Mouse (Mus musculus) limb, embryonic 13.5 days (tissue): ENCODE results near the gene Itga9. TPM values are rescaled to one million over a fixed set of nuclear protein-coding genes. Genes with fewer than 3 reads are reported as not detected.

ENCODE experiments used
- ATAC-seq: fragments of 200-750 bp; cut with Nextera tagmentation; 2 replicates; pipeline ENCODE4 v1.8.0; 2017; ENCODE audit warnings: low read depth, moderate number of reproducible peaks, moderate TSS enrichment; ENCODE audit not compliant: low FRiP score
- H3K27ac ChIP-seq: fragments of 300-500 bp; sonication (generic); 2 replicates; pipeline ENCODE4 v1.5.1; 2015; ENCODE audit warnings: inconsistent platforms, mild to moderate bottlenecking, moderate library complexity
- H3K27me3 ChIP-seq: fragments of 300-500 bp; sonication (generic); 2 replicates; pipeline ENCODE4 v1.6.1; 2015; ENCODE audit warnings: mild to moderate bottlenecking, inconsistent platforms
- H3K36me3 ChIP-seq: fragments of 300-500 bp; sonication (generic); 2 replicates; pipeline ENCODE4 v1.6.1; 2015; ENCODE audit warnings: inconsistent platforms, mild to moderate bottlenecking, moderate library complexity
- H3K4me1 ChIP-seq: fragments of 300-500 bp; sonication (generic); 2 replicates; pipeline ENCODE4 v1.6.1; 2015; ENCODE audit warnings: inconsistent platforms
- H3K4me2 ChIP-seq: fragments of 300-500 bp; sonication (generic); replicated peaks from 2 replicates; pipeline ENCODE4 v1.6.1; 2015; ENCODE audit warnings: inconsistent platforms, mild to moderate bottlenecking, moderate library complexity
- H3K4me3 ChIP-seq: fragments of 300-500 bp; sonication (generic); 2 replicates; pipeline ENCODE4 v1.5.1; 2015; ENCODE audit warnings: moderate library complexity, mild to moderate bottlenecking, inconsistent platforms
- H3K9ac ChIP-seq: fragments of 300-500 bp; sonication (generic); 2 replicates; pipeline ENCODE4 v1.6.1; 2015; ENCODE audit warnings: mild to moderate bottlenecking, inconsistent platforms
- H3K9me3 ChIP-seq: fragments of 300-500 bp; sonication (generic); 2 replicates; pipeline ENCODE4 v1.6.1; 2016; ENCODE audit warnings: inconsistent platforms
- WGBS: fragments of 180-500 bp; shearing (Covaris S2); methylation state at CpG from one replicate; pipeline ENCODE4 v1.1.7; 2015; 5-methylcytosine and 5-hydroxymethylcytosine counted together
- polyA plus RNA-seq: library from polyadenylated mRNA; unstranded; fragments of >200 nt; fragmentation: Nextera tagmentation; extraction: Ambion mirVana; gene quantifications from 2 replicates; pipeline ENCODE4 v1.2.1, GENCODE M21; 2015

Itga9 gene
- polyA plus RNA-seq, 1 experiment from 2014 or later: 9.1 TPM

DNA sequence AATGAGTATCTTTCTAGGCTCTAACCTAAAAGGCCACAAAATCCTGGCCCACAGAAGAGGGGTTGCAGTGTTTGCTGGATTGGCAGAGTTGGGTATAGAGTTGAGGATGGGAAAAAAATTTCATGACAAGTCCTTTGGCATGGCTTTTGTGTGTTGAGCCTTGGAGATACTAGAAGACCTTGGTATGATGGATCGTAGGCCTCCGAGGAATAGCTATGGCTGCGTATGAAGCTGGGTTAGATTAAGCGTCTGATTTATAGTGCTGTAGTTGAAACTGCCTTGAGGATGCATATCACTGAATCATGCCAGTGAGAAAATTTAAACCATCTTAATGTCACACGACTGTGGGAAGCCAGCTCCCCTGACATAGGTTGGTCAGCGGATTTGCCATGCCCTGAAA lies 114.6 kb downstream of the Itga9 start:
- Histone ChIP-seq H3K36me3 (peaks cover 7% of the 10 kb centered on the region; the same call in 1 of the 2 replicates), H3K4me1 (peaks cover 30% of the 10 kb centered on the region)

DNA sequence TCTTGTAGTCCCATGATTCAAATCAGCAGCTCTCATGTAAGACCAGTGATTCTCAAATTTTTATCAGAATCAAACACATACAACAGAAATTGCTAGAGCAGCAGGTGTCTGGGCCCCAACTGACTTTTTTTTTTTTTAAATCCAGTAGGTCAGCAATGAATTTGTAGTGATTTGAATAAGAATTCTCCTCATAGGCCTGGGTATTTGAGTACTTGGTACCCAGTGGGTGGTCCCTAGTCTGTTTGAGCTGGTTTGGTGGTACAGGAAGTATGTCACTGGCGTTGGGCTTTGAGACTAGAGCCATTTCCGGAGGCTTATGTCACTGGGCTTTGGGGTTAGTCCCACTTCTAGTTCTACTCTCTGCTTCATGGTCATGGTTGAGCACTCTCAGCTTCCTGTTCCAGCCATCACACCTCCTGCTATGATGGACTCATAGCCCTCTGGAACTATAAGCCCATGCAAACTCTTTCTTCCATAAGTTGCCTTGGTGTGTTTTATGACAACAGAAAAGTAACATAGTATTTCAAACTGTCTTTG lies 116.4 kb downstream of the Itga9 start:
- 0 out of 2 replicates have a peak, but pooled peaks cover 4% of the 10 kb centered on the region for H3K36me3 ChIP-seq
- no peaks in the 10 kb centered on the region for H3K9me3 ChIP-seq
- H3K4me3 ChIP-seq: no peak overlapping the region
- peaks cover 30% of the 10 kb centered on the region for H3K4me1 ChIP-seq
- no peak overlapping the region for H3K9ac ChIP-seq
- H3K27me3 ChIP-seq: no peaks in the 10 kb centered on the region
- no peak for ATAC-seq
- H3K4me2 ChIP-seq: no peak overlapping the region
- WGBS: 88% methylated on average over 2 of the region's 2 CpGs
- H3K27ac ChIP-seq: no peak overlapping the region

More for the DNA sequence above, 114.6 kb downstream of the Itga9 start:
- H3K27ac ChIP-seq: no peak overlapping the region
- no peak for ATAC-seq
- H3K27me3 ChIP-seq: no peaks in the 10 kb centered on the region
- no peak overlapping the region for H3K4me2 ChIP-seq
- 85% methylated on average over 6 of the region's 6 CpGs for WGBS
- H3K4me3 ChIP-seq: no peak overlapping the region
- no peaks in the 10 kb centered on the region for H3K9me3 ChIP-seq
- H3K9ac ChIP-seq: no peak overlapping the region

DNA sequence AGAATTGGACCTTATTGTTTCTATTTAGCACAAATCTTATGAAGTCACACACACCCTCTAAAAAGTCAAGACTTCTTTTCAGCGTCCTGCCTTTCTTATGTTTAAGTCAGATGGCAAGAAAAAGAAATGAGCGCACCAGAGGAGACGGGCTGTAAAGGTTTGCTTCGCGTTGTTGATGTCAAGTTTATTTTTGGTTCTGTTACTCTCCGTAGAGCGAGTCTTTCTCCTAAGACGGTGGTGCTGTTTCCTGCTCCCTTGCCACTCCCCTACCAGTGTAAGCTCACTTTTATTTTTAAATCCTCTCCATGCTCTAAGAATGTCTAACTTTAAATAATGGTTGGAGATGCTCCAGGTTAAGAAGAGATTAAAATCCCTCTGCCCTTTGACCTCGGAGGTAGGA lies 118.6 kb downstream of the Itga9 start:
- Histone ChIP-seq H3K27ac (no peak overlapping the region), H3K36me3 (0 out of 2 replicates have a peak, but pooled peaks cover 4% of the 10 kb centered on the region), H3K4me2 (no peak overlapping the region), H3K4me3 (no peak overlapping the region), H3K9ac (no peak overlapping the region), H3K27me3 (no peaks in the 10 kb centered on the region), H3K4me1 (peaks cover 49% of the 10 kb centered on the region), H3K9me3 (no peaks in the 10 kb centered on the region)
- 76% methylated on average over 9 of the region's 9 CpGs for WGBS
- no peak for ATAC-seq

DNA sequence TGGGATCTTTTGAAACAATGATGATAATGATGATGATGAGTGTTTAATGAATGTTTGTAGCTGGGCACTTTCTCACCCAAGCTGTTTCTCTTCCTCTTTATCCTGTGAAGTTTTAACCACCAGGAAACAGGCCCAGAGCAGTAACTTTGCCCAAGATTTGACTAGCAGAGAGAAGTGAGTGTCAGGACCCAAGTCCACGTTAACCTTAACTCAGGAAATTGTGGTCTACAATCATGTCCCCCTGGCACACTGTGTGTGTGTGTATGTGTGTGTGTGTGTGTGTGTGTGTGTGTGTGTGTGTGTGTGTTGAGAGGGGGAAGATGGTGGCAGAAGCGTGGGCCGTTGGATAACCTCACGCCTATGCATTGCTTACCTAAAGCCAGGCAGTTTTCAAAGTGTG lies 120.1 kb downstream of the Itga9 start:
- no peaks in the 10 kb centered on the region for H3K36me3 ChIP-seq
- H3K27me3 ChIP-seq: no peaks in the 10 kb centered on the region
- H3K4me3 ChIP-seq: no peak overlapping the region
- H3K4me1 ChIP-seq: peaks cover 62% of the 10 kb centered on the region
- no peak overlapping the region for H3K27ac ChIP-seq
- H3K4me2 ChIP-seq: no peak overlapping the region
- no peak overlapping the region for H3K9ac ChIP-seq
- no peak for ATAC-seq
- no peaks in the 10 kb centered on the region for H3K9me3 ChIP-seq
- WGBS: 84% methylated on average over 4 of the region's 4 CpGs

DNA sequence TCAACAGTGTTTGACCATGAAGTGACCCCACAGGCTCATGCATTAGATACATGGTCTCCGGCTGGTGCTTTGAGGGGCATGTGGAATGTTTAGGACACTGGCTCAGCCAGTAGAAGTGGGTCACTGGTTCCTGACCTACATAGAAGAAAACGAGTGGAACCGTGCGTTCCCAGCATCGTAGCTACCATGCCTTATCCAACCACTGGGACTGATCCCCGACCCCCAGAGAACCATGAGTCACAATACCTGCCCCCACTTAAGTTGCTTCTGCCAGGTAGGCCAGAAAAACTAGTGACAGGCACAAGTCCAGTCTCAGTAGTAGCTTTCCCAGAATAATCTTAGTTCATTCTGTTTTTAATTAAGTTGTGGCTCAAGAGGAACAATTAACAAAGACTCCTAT lies 121.8 kb downstream of the Itga9 start:
- Histone ChIP-seq H3K4me1 (peaks cover 68% of the 10 kb centered on the region), H3K9ac (no peak overlapping the region), H3K27me3 (0 out of 2 replicates have a peak, but pooled peaks cover 8% of the 10 kb centered on the region), H3K4me3 (no peak overlapping the region), H3K36me3 (no peaks in the 10 kb centered on the region), H3K27ac (no peak overlapping the region), H3K9me3 (no peaks in the 10 kb centered on the region), H3K4me2 (no peak overlapping the region)
- ATAC-seq: no peak
- WGBS: 78% methylated on average over 6 of the region's 6 CpGs

DNA sequence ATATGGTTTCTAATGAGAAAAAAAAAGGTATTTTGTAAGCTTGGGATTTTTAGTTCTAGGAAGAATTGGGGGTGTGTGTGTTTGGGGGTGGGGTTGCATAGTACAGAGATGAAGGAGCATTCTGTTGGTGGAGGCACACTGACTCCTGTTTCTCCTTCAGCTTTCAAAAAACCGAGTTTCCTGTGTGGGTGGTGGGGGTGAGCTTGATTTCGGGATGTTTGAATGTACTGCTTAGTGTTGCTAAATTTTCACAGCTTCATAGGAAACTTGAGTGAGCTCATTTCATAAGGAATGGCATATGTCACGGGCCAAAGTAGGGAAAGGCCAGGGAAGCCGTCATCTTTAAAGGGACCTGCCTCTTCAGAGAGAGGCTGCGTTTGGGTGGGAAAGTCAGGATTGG lies 122.5 kb downstream of the Itga9 start:
- Histone ChIP-seq H3K4me3 (no peak overlapping the region), H3K4me2 (no peak overlapping the region), H3K9ac (no peak overlapping the region), H3K9me3 (no peaks in the 10 kb centered on the region), H3K27me3 (0 out of 2 replicates have a peak, but pooled peaks cover 8% of the 10 kb centered on the region), H3K36me3 (no peaks in the 10 kb centered on the region), H3K4me1 (peaks cover 68% of the 10 kb centered on the region), H3K27ac (peak overlapping the region; percentile 2; the same call in 1 of the 2 replicates)
- 61% methylated on average over 5 of the region's 5 CpGs for WGBS
- no peak; the same call in 1 of the 2 replicates for ATAC-seq

DNA sequence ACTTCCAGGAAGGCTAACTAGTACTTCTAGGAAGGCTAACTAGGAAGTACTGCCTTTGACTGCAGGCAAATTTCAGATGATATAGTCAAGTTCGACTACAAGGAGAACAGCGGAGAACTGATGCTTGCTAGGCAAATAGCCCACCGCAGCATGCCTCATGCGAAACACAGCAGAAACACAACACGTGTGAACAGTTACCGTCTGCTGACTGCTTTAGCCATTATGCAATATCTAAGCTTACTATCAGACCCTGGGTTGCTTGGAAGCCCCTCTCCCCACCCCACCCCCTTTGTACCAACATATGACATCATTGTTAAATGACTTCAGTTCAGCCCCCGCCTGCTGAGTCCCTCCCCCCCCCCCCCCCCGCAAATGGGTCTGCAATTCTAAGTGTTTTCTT lies 123.7 kb downstream of the Itga9 start:
- Histone ChIP-seq H3K4me2 (no peak overlapping the region), H3K4me1 (peaks cover 62% of the 10 kb centered on the region), H3K27me3 (0 out of 2 replicates have a peak, but pooled peaks cover 8% of the 10 kb centered on the region), H3K27ac (peak overlapping the region; percentile 61), H3K36me3 (no peaks in the 10 kb centered on the region), H3K9ac (no peak overlapping the region), H3K4me3 (no peak overlapping the region), H3K9me3 (no peaks in the 10 kb centered on the region)
- ATAC-seq: peak; percentile 67; the same call in 1 of the 2 replicates
- 41% methylated on average over 7 of the region's 8 CpGs for WGBS

DNA sequence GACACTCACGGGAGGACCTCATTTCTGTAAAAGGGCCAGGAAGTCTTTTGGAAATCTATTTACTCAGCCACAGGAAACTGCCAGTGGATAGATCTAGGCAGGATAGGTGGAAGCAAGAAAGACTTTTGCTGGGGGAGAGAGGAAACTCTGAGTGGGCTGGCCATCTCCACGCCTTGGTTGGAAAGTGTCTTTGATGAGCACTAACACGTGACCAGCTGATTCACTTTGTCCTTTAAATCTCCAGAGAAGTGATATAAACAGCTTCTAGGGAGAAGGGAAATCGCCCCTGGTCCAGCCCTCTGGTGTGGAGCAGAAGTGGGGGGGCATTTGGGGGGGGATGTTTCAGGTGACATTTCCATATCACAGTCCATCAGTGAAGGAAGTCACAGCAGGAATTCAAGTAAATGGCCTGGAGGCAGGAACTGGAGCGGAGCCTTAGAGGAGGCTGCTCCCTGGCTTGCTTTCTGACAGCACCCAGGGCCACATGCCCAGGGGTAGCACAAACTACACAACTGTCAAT lies 124.4 kb downstream of the Itga9 start:
- WGBS: 23% methylated on average over 5 of the region's 5 CpGs
- Histone ChIP-seq H3K4me1 (peaks cover 54% of the 10 kb centered on the region), H3K36me3 (no peaks in the 10 kb centered on the region), H3K4me2 (no peak overlapping the region), H3K9me3 (no peaks in the 10 kb centered on the region), H3K27ac (peak overlapping the region; percentile 65), H3K9ac (no peak overlapping the region), H3K27me3 (0 out of 2 replicates have a peak, but pooled peaks cover 8% of the 10 kb centered on the region), H3K4me3 (no peak overlapping the region)
- ATAC-seq: no peak

DNA sequence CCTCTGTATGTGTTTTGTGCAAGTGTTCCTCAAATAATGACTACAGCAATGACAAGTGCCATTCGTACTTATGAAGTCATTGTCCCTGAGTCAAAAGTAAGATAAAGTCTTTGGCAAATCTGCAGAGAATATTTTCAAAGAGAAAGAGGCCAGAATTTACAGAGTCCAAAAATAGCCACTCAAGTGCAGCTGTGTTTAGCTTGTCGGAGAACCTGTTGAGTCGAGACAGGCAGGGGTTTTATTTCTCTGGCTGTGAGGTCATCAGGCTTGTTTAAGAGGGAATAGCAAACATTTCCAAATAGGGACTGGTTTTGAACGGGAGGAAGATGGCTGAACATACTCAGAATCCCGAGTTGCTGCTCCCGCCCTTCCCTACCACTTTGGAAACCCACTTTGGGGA lies 125.2 kb downstream of the Itga9 start:
- Histone ChIP-seq H3K4me2 (no peak overlapping the region), H3K4me1 (peaks cover 54% of the 10 kb centered on the region), H3K27ac (peak overlapping the region; percentile 65; the same call in 1 of the 2 replicates), H3K4me3 (no peak overlapping the region), H3K9ac (no peak overlapping the region), H3K36me3 (no peaks in the 10 kb centered on the region), H3K9me3 (no peaks in the 10 kb centered on the region), H3K27me3 (0 out of 2 replicates have a peak, but pooled peaks cover 8% of the 10 kb centered on the region)
- no peak for ATAC-seq
- 54% methylated on average over 6 of the region's 6 CpGs for WGBS

DNA sequence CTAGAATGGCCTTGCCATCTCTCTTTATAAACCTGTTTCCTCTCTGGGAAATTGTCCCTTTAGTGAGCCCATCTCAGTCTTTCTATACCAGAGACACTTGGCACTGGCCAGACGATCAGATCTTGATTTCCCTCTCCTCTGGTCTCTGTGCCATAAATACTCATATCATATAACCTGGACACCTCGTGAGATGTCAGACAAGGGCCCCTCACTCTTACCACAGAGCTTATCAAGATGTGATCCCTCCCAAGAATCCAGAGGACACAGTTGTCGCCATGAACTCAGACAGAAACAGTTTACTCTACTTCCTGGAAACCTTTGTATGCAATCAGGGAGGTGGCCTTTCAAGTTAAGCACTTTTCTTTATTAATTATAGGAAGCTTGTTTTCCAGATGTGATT lies 127.1 kb downstream of the Itga9 start:
- no peak for ATAC-seq
- WGBS: 72% methylated on average over 3 of the region's 3 CpGs
- H3K9me3 ChIP-seq: no peaks in the 10 kb centered on the region
- peaks cover 49% of the 10 kb centered on the region for H3K4me1 ChIP-seq
- no peak overlapping the region for H3K9ac ChIP-seq
- H3K27me3 ChIP-seq: 0 out of 2 replicates have a peak, but pooled peaks cover 8% of the 10 kb centered on the region
- H3K4me3 ChIP-seq: no peak overlapping the region
- no peak overlapping the region for H3K27ac ChIP-seq
- no peak overlapping the region for H3K4me2 ChIP-seq
- no peaks in the 10 kb centered on the region for H3K36me3 ChIP-seq

DNA sequence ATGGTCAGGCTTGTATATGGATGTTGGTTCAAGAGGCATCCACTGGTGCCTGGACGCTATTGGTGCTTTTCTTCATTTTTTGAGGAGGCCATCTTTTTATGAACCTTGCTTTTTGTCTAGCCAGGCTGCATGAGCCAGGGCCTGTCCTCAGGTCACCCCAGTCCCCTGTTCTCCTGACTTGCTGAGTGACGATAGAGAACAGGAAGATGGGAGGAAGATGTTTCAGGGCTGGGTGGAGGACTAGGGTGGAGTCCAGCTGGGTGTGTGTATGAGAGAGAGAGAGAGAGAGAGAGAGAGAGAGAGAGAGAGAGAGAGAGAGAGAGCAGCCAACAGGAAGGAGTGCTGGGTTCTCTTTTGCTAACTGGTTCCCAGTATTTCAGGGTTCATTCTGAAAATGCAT lies 130.6 kb downstream of the Itga9 start:
- Histone ChIP-seq H3K27ac (no peak overlapping the region), H3K9me3 (no peaks in the 10 kb centered on the region), H3K36me3 (no peaks in the 10 kb centered on the region), H3K4me1 (peaks cover 25% of the 10 kb centered on the region), H3K9ac (no peak overlapping the region), H3K27me3 (0 out of 2 replicates have a peak, but pooled peaks cover 8% of the 10 kb centered on the region), H3K4me3 (no peak overlapping the region), H3K4me2 (no peak overlapping the region)
- WGBS: 87% methylated on average over 2 of the region's 2 CpGs
- ATAC-seq: no peak

DNA sequence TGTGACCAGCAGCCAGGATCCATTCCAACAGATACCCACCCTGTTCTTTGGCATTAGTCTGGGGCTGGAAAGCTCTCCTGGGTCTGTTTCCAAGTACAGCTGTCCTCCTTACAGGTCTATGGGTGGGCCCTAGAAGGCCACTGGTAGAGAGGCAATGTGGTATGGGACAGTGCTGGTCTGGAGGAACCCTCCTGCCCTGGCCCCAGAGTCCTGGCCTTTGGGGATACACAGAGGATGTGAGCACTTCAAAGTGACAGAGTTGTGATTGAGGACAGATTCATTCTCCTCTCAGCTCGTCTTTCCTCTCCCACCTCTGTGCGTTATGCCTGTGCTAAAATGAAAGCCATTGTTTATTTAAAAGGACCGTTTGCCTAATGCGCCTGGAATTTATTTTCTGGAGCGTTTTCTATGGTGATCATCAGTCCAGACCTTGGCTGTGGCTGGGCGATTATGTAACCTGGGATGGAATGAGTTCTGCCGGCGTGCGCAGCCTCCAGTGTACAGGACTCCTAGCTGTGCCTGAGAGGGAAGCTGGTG lies 131.2 kb downstream of the Itga9 start:
- no peaks in the 10 kb centered on the region for H3K9me3 ChIP-seq
- WGBS: 28% methylated on average over 9 of the region's 9 CpGs
- H3K9ac ChIP-seq: no peak overlapping the region
- H3K4me3 ChIP-seq: no peak overlapping the region
- no peak overlapping the region for H3K27ac ChIP-seq
- H3K27me3 ChIP-seq: 0 out of 2 replicates have a peak, but pooled peaks cover 3% of the 10 kb centered on the region
- H3K4me2 ChIP-seq: no peak overlapping the region
- H3K36me3 ChIP-seq: no peaks in the 10 kb centered on the region
- peak; percentile 69; the same call in 1 of the 2 replicates for ATAC-seq
- H3K4me1 ChIP-seq: peaks cover 29% of the 10 kb centered on the region
